In the genomic region with DNA sequence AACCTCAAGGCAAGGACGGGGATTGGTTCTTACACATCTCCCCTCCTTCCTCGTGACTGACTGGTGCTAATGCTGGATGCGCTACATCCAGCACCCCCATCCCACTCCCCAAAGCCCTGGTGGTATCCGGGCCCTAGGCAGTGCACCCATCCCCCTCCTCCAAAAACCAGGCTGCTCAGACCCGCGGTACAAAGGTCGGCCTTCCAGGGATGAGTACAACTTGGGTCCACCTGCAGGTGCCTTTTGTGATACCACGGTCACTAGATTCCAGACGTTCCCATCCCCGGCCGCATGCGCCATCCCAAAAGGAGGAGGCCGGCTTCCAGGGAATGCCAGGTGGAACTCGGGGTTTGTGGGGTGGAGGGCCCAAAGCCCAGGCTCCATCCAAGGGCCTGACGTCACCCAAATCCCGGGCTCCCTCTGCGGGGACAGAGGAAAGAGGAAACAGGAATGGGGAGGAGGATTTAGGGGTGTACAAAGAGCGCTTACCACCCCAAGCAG, we compare ENCODE assay signal across 8 mouse cellular contexts. TPM values are rescaled to one million over a fixed set of nuclear protein-coding genes. Genes with fewer than 3 reads are reported as not detected.
DNase-seq lines count a peak whose midpoint lies in the region; ATAC-seq and TF ChIP-seq lines count a peak whose summit lies in the region.

No protein-coding gene starts in this region.

- peak; percentile 22 for DNase-seq in lung, embryonic 14.5 days
- DNase-seq in lung, postnatal 25 days (ENCODE audit: low spot score): no peak
- peak; percentile 66 for DNase-seq in forebrain, embryonic 14.5 days (ENCODE audit: low spot score)
- DNase-seq in intestine, embryonic 14.5 days (ENCODE audit: low spot score): peak; percentile 74
- DNase-seq in left cerebral cortex, adult 2 months (ENCODE audit: extremely low spot score in 1 of 2, low spot score in 2 of 2): peak; percentile 52 to 59

- no peaks in the 10 kb centered on the region for H3K9me3 ChIP-seq in lung, embryonic 14.5 days (ENCODE audit: low read depth, low read length)
- no peaks in the 10 kb centered on the region for H3K9me3 ChIP-seq in forebrain, embryonic 14.5 days (replicated peaks; ENCODE audit: control insufficient read depth, low read length)
- H3K9me3 ChIP-seq in intestine, embryonic 14.5 days (ENCODE audit: control insufficient read depth, low read length): no peaks in the 10 kb centered on the region
- H3K9me3 ChIP-seq in midbrain, embryonic 13.5 days: no peaks in the 10 kb centered on the region

- intact Hi-C loops in left cerebral cortex, adult 2 months (cut with DNase I): no loop called here

- TF ChIP-seq CTCF in lung, embryonic 14.5 days (IDR thresholded peaks at IDR 0.05; ENCODE audit: low read depth): no peak
- no peak for TF ChIP-seq CTCF in bone marrow macrophage, adult 2 months (IDR thresholded peaks at IDR 0.05; ENCODE audit: low read depth, low read length)
- no peak for TF ChIP-seq CTCF in left cerebral cortex, adult 2 months (IDR thresholded peaks at IDR 0.05)

- peak overlapping the region; percentile 90 for H3K4me2 ChIP-seq in lung, embryonic 14.5 days
- H3K4me2 ChIP-seq in forebrain, embryonic 14.5 days (ENCODE audit: low read length): peak overlapping the region; percentile 76
- peak overlapping the region; percentile 91 for H3K4me2 ChIP-seq in intestine, embryonic 14.5 days (ENCODE audit: low read length)
- peak overlapping the region; percentile 78 for H3K4me2 ChIP-seq in midbrain, embryonic 13.5 days (replicated peaks)

- WGBS in lung, embryonic 14.5 days: 2% methylated on average over 18 of the region's 18 CpGs
- WGBS in forebrain, embryonic 14.5 days: under 1% methylated on average over 18 of the region's 18 CpGs
- WGBS in intestine, embryonic 14.5 days: 2% methylated on average over 18 of the region's 18 CpGs
- WGBS in midbrain, embryonic 13.5 days: under 1% methylated on average over 18 of the region's 18 CpGs

- peak overlapping the region; percentile 55 for H3K4me3 ChIP-seq in lung, embryonic 14.5 days (ENCODE audit: low read depth, low read length)
- peak overlapping the region; percentile 87 for H3K4me3 ChIP-seq in bone marrow macrophage, adult 2 months (ENCODE audit: insufficient read depth, low read length)
- H3K4me3 ChIP-seq in forebrain, embryonic 14.5 days (ENCODE audit: low read depth, low read length): peak overlapping the region; percentile 87
- peak overlapping the region; percentile 74 for H3K4me3 ChIP-seq in intestine, embryonic 14.5 days (ENCODE audit: low read depth, low read length)
- H3K4me3 ChIP-seq in left cerebral cortex, adult 2 months: peak overlapping the region; percentile 55
- peak overlapping the region; percentile 74 for H3K4me3 ChIP-seq in midbrain, embryonic 13.5 days (replicated peaks)

- H3K27me3 ChIP-seq in lung, embryonic 14.5 days (ENCODE audit: insufficient read depth, low read length): 0 out of 2 replicates have a peak, but pooled peaks cover 5% of the 10 kb centered on the region
- H3K27me3 ChIP-seq in forebrain, embryonic 14.5 days (replicated peaks; ENCODE audit: control insufficient read depth, insufficient read depth, low read length): no peaks in the 10 kb centered on the region
- no peaks in the 10 kb centered on the region for H3K27me3 ChIP-seq in intestine, embryonic 14.5 days (replicated peaks; ENCODE audit: control insufficient read depth, insufficient read depth, low read length)
- 0 out of 2 replicates have a peak, but pooled peaks cover 2% of the 10 kb centered on the region for H3K27me3 ChIP-seq in midbrain, embryonic 13.5 days

- peak; percentile 66 for ATAC-seq in lung, embryonic 14.5 days (ENCODE audit: insufficient read depth)
- ATAC-seq in forebrain, embryonic 14.5 days: peak; percentile 66
- peak; percentile 58 for ATAC-seq in intestine, embryonic 14.5 days (replicated peaks; ENCODE audit: low FRiP score, low TSS enrichment, low read depth)
- peak; percentile 67 for ATAC-seq in midbrain, embryonic 13.5 days
- ATAC-seq in activated CD4-positive, CD25-positive, alpha-beta regulatory T cell, adult 4 months: no peak

- peak overlapping the region; percentile 58 for H3K9ac ChIP-seq in lung, embryonic 14.5 days
- H3K9ac ChIP-seq in forebrain, embryonic 14.5 days (ENCODE audit: low read length): peak overlapping the region; percentile 91
- H3K9ac ChIP-seq in intestine, embryonic 14.5 days (ENCODE audit: low read length): peak overlapping the region; percentile 78
- H3K9ac ChIP-seq in midbrain, embryonic 13.5 days (replicated peaks): peak overlapping the region; percentile 91

- no peak for TF ChIP-seq POLR2A in bone marrow macrophage, adult 2 months (IDR thresholded peaks at IDR 0.05; ENCODE audit: borderline replicate concordance, low read depth, low read length)

- H3K36me3 ChIP-seq in lung, embryonic 14.5 days (ENCODE audit: insufficient read depth): no peaks in the 10 kb centered on the region
- peaks cover 5% of the 10 kb centered on the region for H3K36me3 ChIP-seq in forebrain, embryonic 14.5 days (ENCODE audit: control insufficient read depth, insufficient read depth, low read length)
- no peaks in the 10 kb centered on the region for H3K36me3 ChIP-seq in intestine, embryonic 14.5 days (ENCODE audit: control insufficient read depth, insufficient read depth, low read length)
- no peaks in the 10 kb centered on the region for H3K36me3 ChIP-seq in midbrain, embryonic 13.5 days

- no peaks in the 10 kb centered on the region for H3K4me1 ChIP-seq in lung, embryonic 14.5 days (ENCODE audit: insufficient read depth)
- peaks cover 17% of the 10 kb centered on the region for H3K4me1 ChIP-seq in bone marrow macrophage, adult 2 months (ENCODE audit: control insufficient read depth, insufficient read depth, low read length)
- peaks cover 13% of the 10 kb centered on the region for H3K4me1 ChIP-seq in forebrain, embryonic 14.5 days (ENCODE audit: control insufficient read depth, insufficient read depth, low read length)
- H3K4me1 ChIP-seq in intestine, embryonic 14.5 days (replicated peaks; ENCODE audit: control insufficient read depth, insufficient read depth, low read length): peaks cover 7% of the 10 kb centered on the region
- H3K4me1 ChIP-seq in midbrain, embryonic 13.5 days (replicated peaks): peaks cover 36% of the 10 kb centered on the region

- no peak overlapping the region for H3K27ac ChIP-seq in lung, embryonic 14.5 days (ENCODE audit: low read depth)
- peak overlapping the region; percentile 77 for H3K27ac ChIP-seq in bone marrow macrophage, adult 2 months (ENCODE audit: insufficient read depth, low read depth, low read length)
- H3K27ac ChIP-seq in forebrain, embryonic 14.5 days (ENCODE audit: low read depth, low read length): peak overlapping the region; percentile 81
- peak overlapping the region; percentile 47; the same call in 1 of the 2 replicates for H3K27ac ChIP-seq in intestine, embryonic 14.5 days (ENCODE audit: low read depth)
- peak overlapping the region; percentile 99 for H3K27ac ChIP-seq in left cerebral cortex, adult 2 months
- peak overlapping the region; percentile 86 for H3K27ac ChIP-seq in midbrain, embryonic 13.5 days

RNA-seq across cellular contexts. Expression of a gene that starts 0.5 kb away (rescaled TPM):
- 4.4 and 4.9 TPM in 2 replicates for polyA plus RNA-seq in lung, embryonic 14.5 days (2014; fragmentation: Nextera tagmentation; extraction: Ambion mirVana)
- 72.1 and 72.5 TPM in 2 replicates for polyA plus RNA-seq in bone marrow macrophage, adult 2 months (2012; ENCODE audit: insufficient read depth, insufficient read length, missing spikeins)
- polyA plus RNA-seq in forebrain, embryonic 14.5 days (2014; fragmentation: Nextera tagmentation; extraction: Ambion mirVana): 73.9 and 91.1 TPM in 2 replicates
- polyA plus RNA-seq in intestine, embryonic 14.5 days (2014; fragmentation: Nextera tagmentation; extraction: Ambion mirVana): 13.1 and 13.7 TPM in 2 replicates
- 100 to 1,000 TPM; 379 TPM for total RNA-seq in left cerebral cortex, adult 2 months (2021)
- 90.9 and 91.6 TPM in 2 replicates for polyA plus RNA-seq in midbrain, embryonic 13.5 days (2015; fragmentation: Nextera tagmentation; extraction: Ambion mirVana)
- polyA plus RNA-seq in activated CD4-positive, CD25-positive, alpha-beta regulatory T cell, adult 4 months (2017; shearing (Covaris generic)): under 1 TPM in 1 of 2 experiments, not detected in 1; 0.50 TPM

RNA-seq across cellular contexts. Expression of a gene that starts 27.4 kb away (rescaled TPM):
- 22.5 and 23.7 TPM in 2 replicates for polyA plus RNA-seq in lung, embryonic 14.5 days (2014; fragmentation: Nextera tagmentation; extraction: Ambion mirVana)
- 28.6 and 29.5 TPM in 2 replicates for polyA plus RNA-seq in bone marrow macrophage, adult 2 months (2012; ENCODE audit: insufficient read depth, insufficient read length, missing spikeins)
- 19.2 and 21.0 TPM in 2 replicates for polyA plus RNA-seq in forebrain, embryonic 14.5 days (2014; fragmentation: Nextera tagmentation; extraction: Ambion mirVana)
- 27.5 and 29.2 TPM in 2 replicates for polyA plus RNA-seq in intestine, embryonic 14.5 days (2014; fragmentation: Nextera tagmentation; extraction: Ambion mirVana)
- 10 to 100 TPM; 16.3 to 16.8 TPM for total RNA-seq in left cerebral cortex, adult 2 months (2021)
- 26.2 and 28.4 TPM in 2 replicates for polyA plus RNA-seq in midbrain, embryonic 13.5 days (2015; fragmentation: Nextera tagmentation; extraction: Ambion mirVana)
- polyA plus RNA-seq in activated CD4-positive, CD25-positive, alpha-beta regulatory T cell, adult 4 months (2017; shearing (Covaris generic)): 100 to 1,000 TPM; 117 to 128 TPM

RNA-seq across cellular contexts. Expression of a gene that starts 36.5 kb away (rescaled TPM):
- polyA plus RNA-seq in lung, embryonic 14.5 days (2014; fragmentation: Nextera tagmentation; extraction: Ambion mirVana): 2.3 and 2.4 TPM in 2 replicates
- polyA plus RNA-seq in bone marrow macrophage, adult 2 months (2012; ENCODE audit: insufficient read depth, insufficient read length, missing spikeins): not detected in 2 replicates
- 18.5 and 20.4 TPM in 2 replicates for polyA plus RNA-seq in forebrain, embryonic 14.5 days (2014; fragmentation: Nextera tagmentation; extraction: Ambion mirVana)
- 8.6 and 10.7 TPM in 2 replicates for polyA plus RNA-seq in intestine, embryonic 14.5 days (2014; fragmentation: Nextera tagmentation; extraction: Ambion mirVana)
- total RNA-seq in left cerebral cortex, adult 2 months (2021): 10 to 100 TPM; 16.9 to 18.5 TPM
- 19.5 and 27.6 TPM in 2 replicates for polyA plus RNA-seq in midbrain, embryonic 13.5 days (2015; fragmentation: Nextera tagmentation; extraction: Ambion mirVana)
- not detected for polyA plus RNA-seq in activated CD4-positive, CD25-positive, alpha-beta regulatory T cell, adult 4 months (2017; shearing (Covaris generic))

RNA-seq across cellular contexts. Expression of a gene that starts 53.8 kb away (rescaled TPM):
- polyA plus RNA-seq in lung, embryonic 14.5 days (2014; fragmentation: Nextera tagmentation; extraction: Ambion mirVana): 527 and 554 TPM in 2 replicates
- polyA plus RNA-seq in bone marrow macrophage, adult 2 months (2012; ENCODE audit: insufficient read depth, insufficient read length, missing spikeins): 346 and 384 TPM in 2 replicates
- polyA plus RNA-seq in forebrain, embryonic 14.5 days (2014; fragmentation: Nextera tagmentation; extraction: Ambion mirVana): 791 and 827 TPM in 2 replicates
- 622 and 687 TPM in 2 replicates for polyA plus RNA-seq in intestine, embryonic 14.5 days (2014; fragmentation: Nextera tagmentation; extraction: Ambion mirVana)
- 100 to 1,000 TPM; 374 to 440 TPM for total RNA-seq in left cerebral cortex, adult 2 months (2021)
- polyA plus RNA-seq in midbrain, embryonic 13.5 days (2015; fragmentation: Nextera tagmentation; extraction: Ambion mirVana): 809 and 819 TPM in 2 replicates
- polyA plus RNA-seq in activated CD4-positive, CD25-positive, alpha-beta regulatory T cell, adult 4 months (2017; shearing (Covaris generic)): 100 to 1,000 TPM; 315 to 368 TPM
